Mouse (Mus musculus): ENCODE data around the gene Zfp326. TPM values are rescaled to one million over a fixed set of nuclear protein-coding genes. Genes with fewer than 3 reads are reported as not detected.

Gene Zfp326
- polyA plus RNA-seq (2017; shearing (Covaris generic)), result 10 to 100 TPM; 15.2 to 18.9 TPM

DNA sequence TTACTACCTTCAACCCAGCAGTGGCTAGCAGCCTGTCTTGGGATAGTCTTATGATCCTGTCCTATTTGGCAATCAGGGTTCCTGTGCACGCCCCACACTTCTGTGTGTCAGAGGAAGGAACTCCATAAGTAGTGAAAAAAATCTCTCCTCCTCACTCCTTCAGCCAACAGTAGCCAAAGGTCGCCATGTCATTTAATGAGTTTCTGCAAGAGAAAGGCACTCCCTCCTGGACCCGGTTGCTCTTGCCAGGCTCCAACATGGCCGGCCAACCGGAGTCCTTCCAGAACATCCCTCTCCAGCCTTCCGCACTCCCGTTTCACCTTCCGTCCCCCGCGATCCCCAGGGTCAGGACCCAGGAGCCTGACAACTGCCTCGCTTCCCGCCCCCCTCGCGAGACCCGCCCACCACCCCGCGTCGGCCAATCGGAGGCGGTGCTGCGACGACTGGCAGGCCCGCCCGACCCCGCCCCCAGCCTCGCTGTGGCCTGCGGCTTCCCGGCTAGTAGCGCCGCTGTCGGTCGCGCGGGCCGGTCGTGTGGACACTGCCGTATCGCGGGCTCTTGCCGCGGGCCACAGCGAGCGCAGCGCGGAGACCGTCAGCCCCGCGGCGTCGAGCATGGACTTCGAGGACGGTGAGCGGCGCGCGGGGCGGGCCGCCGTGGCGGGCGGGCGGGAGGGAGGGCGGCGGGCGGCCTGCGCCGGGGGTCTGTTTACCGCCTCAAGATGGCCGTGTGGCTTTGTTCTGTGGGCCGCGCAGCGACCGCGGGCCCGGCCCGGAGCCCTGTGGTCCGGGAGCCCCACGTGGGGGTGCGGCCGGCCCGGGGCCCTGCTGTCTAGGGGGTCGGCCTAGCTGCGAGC is at the start of gene Zfp326:
Gene Zfp326 (plus strand): TSS at position 498 of the 857 bp plus-strand sequence.

Other genes starting within 250 kb of the Zfp326 start
- 10 to 100 TPM; 27.5 to 41.6 TPM for gene Lrrc8d, start 176.6 kb upstream of the Zfp326 start, polyA plus RNA-seq (2017; shearing (Covaris generic))